Mouse (Mus musculus) kidney, postnatal 0 days (tissue): ENCODE measurements around the gene Gm42906. TPM values are rescaled to one million over a fixed set of nuclear protein-coding genes. Genes with fewer than 3 reads are reported as not detected.

ENCODE experiments used
- ATAC-seq: fragments of 200-750 bp; cut with Nextera tagmentation; replicated peaks from 2 replicates; pipeline ENCODE4 v1.8.0; 2017; ENCODE audit warnings: low read depth, moderate number of reproducible peaks, moderate TSS enrichment, moderate library complexity; ENCODE audit not compliant: low FRiP score
- DNase-seq: peaks from one replicate; pipeline ENCODE4 v3.0.0-alpha.2; 2016; ENCODE audit warnings: low spot score
- H3K27ac ChIP-seq: fragments of 300-500 bp; sonication (generic); 2 replicates; pipeline ENCODE4 v1.5.1; 2014; ENCODE audit warnings: mild to moderate bottlenecking
- H3K27me3 ChIP-seq: fragments of 300-500 bp; sonication (generic); 2 replicates; pipeline ENCODE4 v1.6.1; 2014; ENCODE audit warnings: low read length, mixed read lengths; ENCODE audit not compliant: insufficient read depth
- H3K36me3 ChIP-seq: fragments of 300-500 bp; sonication (generic); 2 replicates; pipeline ENCODE4 v1.6.1; 2014; ENCODE audit warnings: low read length, mixed read lengths; ENCODE audit not compliant: insufficient read depth
- H3K4me1 ChIP-seq: fragments of 300-500 bp; sonication (generic); replicated peaks from 2 replicates; pipeline ENCODE4 v1.6.1; 2014; ENCODE audit warnings: antibody characterized with exemption, low read length, mixed read lengths; ENCODE audit not compliant: insufficient read depth
- H3K4me2 ChIP-seq: fragments of 300-500 bp; sonication (generic); 2 replicates; pipeline ENCODE4 v1.6.1; 2014; ENCODE audit warnings: mild to moderate bottlenecking, low read length, moderate library complexity, mixed read lengths
- H3K4me3 ChIP-seq: fragments of 300-500 bp; sonication (generic); replicated peaks from 2 replicates; pipeline ENCODE4 v1.5.1; 2014; ENCODE audit warnings: low read depth, low read length
- H3K9ac ChIP-seq: fragments of 300-500 bp; sonication (generic); 2 replicates; pipeline ENCODE4 v1.6.1; 2014; ENCODE audit warnings: low read depth, low read length
- H3K9me3 ChIP-seq: fragments of 300-500 bp; sonication (generic); replicated peaks from 2 replicates; pipeline ENCODE4 v1.6.1; 2016; ENCODE audit warnings: low read length, inconsistent platforms, mixed read lengths
- CTCF ChIP-seq: IDR thresholded peaks from 2 replicates; pipeline ENCODE4 v1.5.1; 2016; ENCODE audit warnings: antibody characterized with exemption, low read depth, mild to moderate bottlenecking, moderate library complexity
- WGBS: fragments of 180-500 bp; shearing (Covaris S2); extraction: QIAGEN DNeasy Blood & Tissue Kit; methylation state at CpG from one replicate; pipeline ENCODE4 v1.1.7; 2014; 5-methylcytosine and 5-hydroxymethylcytosine counted together
- polyA plus RNA-seq: library from polyadenylated mRNA; unstranded; fragments of >200 nt; fragmentation: Nextera tagmentation; extraction: Ambion mirVana; gene quantifications from 2 replicates; pipeline ENCODE4 v1.2.1, GENCODE M21; 2015

Gm42906 gene
- polyA plus RNA-seq, 1 experiment from 2014 or later: not detected

DNA sequence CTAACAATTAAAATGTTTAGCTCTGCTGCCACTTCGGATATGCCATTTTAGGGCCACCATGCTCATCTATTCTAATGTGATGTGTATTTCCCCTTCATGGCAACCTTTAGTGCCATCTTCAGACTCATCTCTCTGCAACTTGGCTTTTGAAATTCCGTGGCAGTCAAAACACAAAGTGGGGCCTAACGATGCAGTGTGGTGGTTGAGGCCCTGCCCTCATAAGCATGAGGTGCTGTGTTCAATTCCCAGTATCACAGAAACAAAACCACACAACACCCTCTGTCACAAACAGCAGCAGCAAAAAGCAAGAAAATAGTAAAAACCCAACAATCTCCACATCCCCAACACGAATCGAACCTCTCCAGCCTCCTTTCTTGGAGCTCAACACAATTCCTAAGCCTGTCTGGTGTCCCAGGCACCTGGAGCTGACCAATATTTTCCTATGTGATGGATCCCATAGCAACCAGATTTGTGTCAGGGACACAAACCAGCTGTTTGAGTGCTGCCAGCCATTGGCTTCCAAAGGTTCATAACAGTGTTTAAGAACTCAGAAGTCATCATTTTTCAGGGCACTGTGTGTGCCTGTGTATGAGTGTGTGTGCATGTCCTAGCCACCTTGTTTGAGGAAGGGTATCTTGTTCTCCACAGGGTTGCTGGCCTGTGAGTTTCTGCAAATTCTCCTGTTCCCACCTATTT, 311.6 kb downstream of the Gm42906 start:
- no peaks in the 10 kb centered on the region for H3K36me3 ChIP-seq
- no peak for DNase-seq
- no peaks in the 10 kb centered on the region for H3K4me1 ChIP-seq
- H3K27ac ChIP-seq: no peak overlapping the region
- no peaks in the 10 kb centered on the region for H3K27me3 ChIP-seq
- no peak overlapping the region for H3K4me2 ChIP-seq
- no peak for TF ChIP-seq CTCF
- ATAC-seq: no peak
- WGBS: 84% methylated on average over 5 of the region's 5 CpGs
- H3K9me3 ChIP-seq: no peaks in the 10 kb centered on the region
- H3K9ac ChIP-seq: no peak overlapping the region
- no peak overlapping the region for H3K4me3 ChIP-seq

DNA sequence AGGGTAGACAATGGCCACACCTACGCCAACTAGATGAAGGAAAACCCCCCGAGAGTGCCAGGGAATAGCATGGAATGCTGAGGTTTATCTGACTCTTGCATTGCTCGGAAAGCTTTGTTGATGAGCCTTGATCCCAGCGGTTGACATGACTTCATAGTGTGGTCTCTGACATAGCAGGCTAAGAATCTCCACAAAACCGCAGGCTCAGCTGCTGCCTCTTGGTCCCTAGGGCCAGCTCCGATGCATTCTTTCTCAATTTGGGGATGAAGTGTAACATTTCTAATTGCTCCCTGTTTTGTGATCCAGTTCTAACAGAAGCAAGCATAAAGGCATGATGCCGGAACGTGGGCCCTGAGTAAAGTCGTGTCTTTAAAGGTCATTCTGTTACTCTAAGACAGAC, 315.2 kb downstream of the Gm42906 start:
- H3K4me3 ChIP-seq: no peak overlapping the region
- ATAC-seq (no peak), DNase-seq (no peak)
- H3K27ac ChIP-seq: no peak overlapping the region
- no peaks in the 10 kb centered on the region for H3K9me3 ChIP-seq
- H3K4me1 ChIP-seq: peaks cover 13% of the 10 kb centered on the region; the same call in 1 of the 2 replicates
- no peak for TF ChIP-seq CTCF
- H3K36me3 ChIP-seq: no peaks in the 10 kb centered on the region
- H3K27me3 ChIP-seq: no peaks in the 10 kb centered on the region
- 86% methylated on average over 9 of the region's 9 CpGs for WGBS
- no peak overlapping the region for H3K9ac ChIP-seq
- no peak overlapping the region for H3K4me2 ChIP-seq

DNA sequence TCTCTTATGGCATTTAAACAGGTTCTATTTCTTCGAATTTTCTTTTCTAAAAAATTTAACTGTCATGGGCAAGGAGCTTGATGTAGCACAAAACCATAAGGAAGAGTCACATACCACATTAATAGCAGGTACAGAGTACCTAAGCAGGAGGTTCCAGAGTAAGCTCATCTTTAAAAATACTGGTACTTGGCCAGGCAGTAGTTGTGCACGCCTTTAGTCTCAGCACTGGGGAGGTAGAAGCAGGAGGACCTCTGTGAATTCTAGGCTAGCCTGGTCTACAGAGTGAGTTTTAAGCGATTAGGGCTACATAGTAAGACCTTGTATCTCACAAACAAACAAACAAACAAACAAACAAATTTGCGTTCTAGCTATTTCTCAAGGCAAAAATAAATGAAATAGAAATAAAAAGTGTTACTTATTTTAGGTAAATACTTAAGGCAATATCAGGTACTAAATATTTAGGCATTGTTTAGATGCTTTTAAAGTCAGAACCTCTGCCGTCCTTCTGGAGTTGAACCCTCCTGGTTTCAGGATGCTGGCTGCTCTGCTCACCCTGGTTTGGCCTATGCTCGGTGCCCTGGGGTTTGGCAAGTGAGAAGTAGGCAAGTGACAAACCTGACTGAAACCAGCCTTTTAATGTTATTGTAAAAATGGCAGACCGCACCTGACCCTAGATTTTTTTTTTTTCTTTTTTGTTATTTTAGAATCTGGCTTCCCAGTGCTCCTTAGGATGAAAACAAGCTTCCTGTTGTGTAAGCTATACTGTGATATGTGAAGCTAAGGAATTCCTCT, 316.7 kb downstream of the Gm42906 start:
- ATAC-seq: no peak
- H3K27me3 ChIP-seq: no peaks in the 10 kb centered on the region
- no peak overlapping the region for H3K27ac ChIP-seq
- DNase-seq: no peak
- H3K9me3 ChIP-seq: no peaks in the 10 kb centered on the region
- 89% methylated on average over 7 of the region's 7 CpGs for WGBS
- peaks cover 13% of the 10 kb centered on the region; the same call in 1 of the 2 replicates for H3K4me1 ChIP-seq
- H3K4me2 ChIP-seq: no peak overlapping the region
- no peak overlapping the region for H3K4me3 ChIP-seq
- TF ChIP-seq CTCF: no peak
- no peak overlapping the region for H3K9ac ChIP-seq
- H3K36me3 ChIP-seq: no peaks in the 10 kb centered on the region

DNA sequence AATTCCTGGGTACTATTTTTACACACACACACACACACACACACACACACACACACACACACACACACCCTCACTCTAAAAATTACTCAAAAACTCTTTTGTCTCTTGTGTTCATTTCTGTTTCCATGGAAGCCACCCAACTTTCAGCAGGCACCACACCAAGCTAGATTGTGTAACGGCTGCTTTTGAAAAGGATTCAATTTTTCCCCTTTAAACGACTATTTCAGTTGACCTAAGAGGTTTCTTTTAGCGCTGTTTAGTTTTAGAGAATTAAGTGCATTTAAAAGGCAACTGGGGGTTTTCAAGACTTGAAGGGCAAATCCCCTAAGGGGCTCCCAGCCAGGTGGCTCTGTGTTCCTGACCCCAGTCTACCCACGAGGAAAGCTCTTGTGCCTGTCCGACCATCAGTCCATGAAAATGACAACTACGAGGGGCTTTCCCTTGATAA, 317.5 kb downstream of the Gm42906 start:
- no peak for ATAC-seq
- WGBS: 44% methylated on average over 6 of the region's 6 CpGs
- no peak for DNase-seq
- H3K4me1 ChIP-seq: peaks cover 13% of the 10 kb centered on the region; the same call in 1 of the 2 replicates
- H3K4me2 ChIP-seq: no peak overlapping the region
- TF ChIP-seq CTCF: no peak
- H3K36me3 ChIP-seq: no peaks in the 10 kb centered on the region
- H3K9ac ChIP-seq: no peak overlapping the region
- H3K4me3 ChIP-seq: no peak overlapping the region
- H3K9me3 ChIP-seq: no peaks in the 10 kb centered on the region
- H3K27me3 ChIP-seq: no peaks in the 10 kb centered on the region
- H3K27ac ChIP-seq: no peak overlapping the region

DNA sequence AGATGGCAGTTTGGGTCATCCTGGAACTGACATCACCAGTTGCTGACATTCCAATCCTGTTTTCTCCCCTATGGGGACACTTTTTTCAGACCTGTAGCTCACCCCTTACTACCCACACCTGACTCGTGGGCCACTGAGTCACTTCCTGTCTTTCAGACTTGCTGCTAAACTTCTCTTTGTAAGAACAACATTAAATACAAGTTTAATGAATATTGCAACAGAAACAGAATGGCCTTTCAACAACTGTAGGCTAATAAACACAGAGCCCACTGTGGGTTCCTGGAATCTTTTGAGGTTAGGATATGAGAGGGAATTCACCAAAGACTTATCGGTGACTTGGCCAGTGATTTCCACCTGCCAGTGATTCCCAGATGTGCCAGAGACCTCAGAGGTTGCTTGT, 318.1 kb downstream of the Gm42906 start:
- Histone ChIP-seq H3K36me3 (no peaks in the 10 kb centered on the region), H3K9me3 (no peaks in the 10 kb centered on the region), H3K4me2 (no peak overlapping the region), H3K4me1 (peaks cover 13% of the 10 kb centered on the region; the same call in 1 of the 2 replicates), H3K27me3 (no peaks in the 10 kb centered on the region), H3K27ac (no peak overlapping the region), H3K4me3 (no peak overlapping the region), H3K9ac (no peak overlapping the region)
- no peak for TF ChIP-seq CTCF
- ATAC-seq (no peak), DNase-seq (no peak)
- 69% methylated on average over 2 of the region's 2 CpGs for WGBS

DNA sequence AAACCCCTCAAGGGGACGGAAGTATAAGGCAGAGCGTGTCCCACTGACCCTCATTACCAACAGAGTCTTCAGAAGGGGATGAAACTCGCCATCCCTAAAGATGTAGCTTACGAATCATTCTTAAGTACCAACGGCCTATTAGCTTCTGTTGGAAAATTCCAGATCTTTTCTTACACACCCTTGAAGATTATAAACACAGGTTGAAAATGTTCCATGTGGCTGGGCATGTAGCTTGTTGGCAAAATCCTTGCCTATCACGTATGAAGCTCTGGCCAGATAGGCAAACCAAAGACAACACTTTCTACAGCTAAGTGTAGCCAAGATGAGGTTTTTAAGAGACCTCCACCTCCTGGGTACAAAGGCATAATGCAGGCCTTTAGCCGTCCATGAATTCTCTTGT, 319.0 kb downstream of the Gm42906 start:
- 70% methylated on average over 7 of the region's 7 CpGs for WGBS
- Histone ChIP-seq H3K9me3 (no peaks in the 10 kb centered on the region), H3K27me3 (no peaks in the 10 kb centered on the region), H3K4me1 (peaks cover 17% of the 10 kb centered on the region), H3K4me3 (0 out of 2 replicates have a peak overlapping the region, but pooled peaks have one; percentile 16), H3K27ac (peak overlapping the region; percentile 67), H3K36me3 (no peaks in the 10 kb centered on the region), H3K4me2 (peak overlapping the region; percentile 47; the same call in 1 of the 2 replicates), H3K9ac (no peak overlapping the region)
- no peak for DNase-seq
- no peak for ATAC-seq
- no peak for TF ChIP-seq CTCF
